Mouse (Mus musculus) limb, embryonic 10.5 days (tissue): ENCODE data around the gene G0s2. TPM values are rescaled to one million over a fixed set of nuclear protein-coding genes. Genes with fewer than 3 reads are reported as not detected.
"Not testable (repeated sequence)": the region's sequence is repeated elsewhere in the genome, so short reads cannot be mapped to it uniquely, and the experiment has no call there.

ENCODE experiments used
- DNase-seq: peaks from one replicate; pipeline ENCODE4 v3.0.0-alpha.2; 2017; ENCODE audit warnings: low spot score
- H3K27ac ChIP-seq: fragments of 300-500 bp; sonication (generic); 2 replicates; pipeline ENCODE4 v1.5.1; 2016; ENCODE audit warnings: mild to moderate bottlenecking
- H3K27me3 ChIP-seq: fragments of 300-500 bp; sonication (generic); 2 replicates; pipeline ENCODE4 v1.6.1; 2016; ENCODE audit warnings: low read depth, mild to moderate bottlenecking; ENCODE audit not compliant: poor library complexity, severe bottlenecking
- H3K36me3 ChIP-seq: fragments of 300-500 bp; sonication (generic); 2 replicates; pipeline ENCODE4 v1.6.1; 2016; ENCODE audit warnings: mild to moderate bottlenecking, moderate library complexity
- H3K4me1 ChIP-seq: fragments of 300-500 bp; sonication (generic); 2 replicates; pipeline ENCODE4 v1.6.1; 2016
- H3K4me3 ChIP-seq: fragments of 300-500 bp; sonication (generic); 2 replicates; pipeline ENCODE4 v1.5.1; 2016; ENCODE audit warnings: mild to moderate bottlenecking, moderate library complexity
- H3K9me3 ChIP-seq: fragments of 300-500 bp; sonication (generic); replicated peaks from 2 replicates; pipeline ENCODE4 v1.6.1; 2016; ENCODE audit warnings: mild to moderate bottlenecking
- WGBS: fragments of 180-500 bp; shearing (Covaris S2); methylation state at CpG from one replicate; pipeline ENCODE4 v1.1.7; 2016; 5-methylcytosine and 5-hydroxymethylcytosine counted together
- polyA plus RNA-seq: library from polyadenylated mRNA; unstranded; fragments of >200 nt; fragmentation: Nextera tagmentation; extraction: Ambion mirVana; gene quantifications from 2 replicates; pipeline ENCODE4 v1.2.1, GENCODE M21; 2016

G0s2 gene
- polyA plus RNA-seq, 1 experiment from 2014 or later: 6.3 TPM

DNA sequence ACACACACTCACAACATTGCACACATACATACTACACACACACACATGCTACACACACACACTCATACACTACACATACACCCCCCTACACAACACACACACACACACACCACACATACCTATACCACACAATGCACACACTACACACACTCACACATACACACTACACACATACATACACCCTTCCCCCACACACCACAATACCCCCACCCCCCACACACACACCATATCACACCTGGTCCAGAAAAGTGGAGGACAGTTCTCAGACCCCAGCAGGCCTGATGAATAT lies 16.8 kb downstream of the G0s2 start:
- Histone ChIP-seq H3K4me1 (peaks cover 6% of the 10 kb centered on the region; the same call in 1 of the 2 replicates), H3K36me3 (no peaks in the 10 kb centered on the region), H3K27ac (no peak overlapping the region), H3K27me3 (no peaks in the 10 kb centered on the region), H3K4me3 (no peak overlapping the region), H3K9me3 (no peaks in the 10 kb centered on the region)
- no peak for DNase-seq

DNA sequence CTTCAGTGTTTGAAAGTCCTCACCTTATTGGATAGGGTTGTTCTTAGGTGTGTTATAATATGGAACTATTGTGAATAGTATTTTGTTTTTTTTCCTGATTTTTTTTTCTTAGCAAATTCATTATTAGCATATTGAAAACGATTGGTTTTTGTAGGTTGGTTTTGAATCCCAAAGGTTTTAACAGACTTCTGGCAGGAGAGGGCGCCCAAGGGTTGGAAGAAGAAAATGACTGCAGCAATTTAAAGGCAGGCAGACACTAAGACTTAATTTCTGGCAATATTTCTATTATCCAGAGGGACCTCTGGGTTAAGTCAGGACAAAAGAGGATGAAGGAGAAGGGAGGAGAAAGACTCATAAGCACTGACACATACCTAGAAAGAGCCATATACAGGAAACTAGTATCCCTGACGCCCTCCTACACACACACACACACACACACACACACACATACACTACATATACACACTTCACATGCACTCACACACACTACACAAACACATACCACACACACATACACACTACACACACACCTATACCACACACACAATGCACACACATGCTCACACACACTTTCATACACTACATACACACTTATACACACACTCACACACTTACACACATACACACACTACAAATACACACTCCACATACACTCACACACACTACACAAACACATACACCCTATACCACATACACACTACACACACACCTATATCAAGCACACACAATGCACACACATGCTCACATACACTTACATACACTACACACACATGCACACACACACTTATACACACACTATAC lies 17.3 kb downstream of the G0s2 start:
- Histone ChIP-seq H3K27me3 (no peaks in the 10 kb centered on the region), H3K4me3 (no peak overlapping the region), H3K27ac (no peak overlapping the region), H3K36me3 (no peaks in the 10 kb centered on the region), H3K4me1 (peaks cover 6% of the 10 kb centered on the region; the same call in 1 of the 2 replicates), H3K9me3 (no peaks in the 10 kb centered on the region)
- peak; percentile 42 for DNase-seq
- 33% methylated on average over 3 of the region's 3 CpGs for WGBS

GRCm38 (mm10) chr1:193255032-193255431 lies 18.0 kb downstream of the G0s2 start:
- no peaks in the 10 kb centered on the region for H3K9me3 ChIP-seq
- H3K4me1 ChIP-seq: peaks cover 6% of the 10 kb centered on the region; the same call in 1 of the 2 replicates
- WGBS: 54% methylated on average over 8 of the region's 8 CpGs
- no peak for DNase-seq
- no peaks in the 10 kb centered on the region for H3K27me3 ChIP-seq
- H3K4me3 ChIP-seq: no peak overlapping the region
- no peaks in the 10 kb centered on the region for H3K36me3 ChIP-seq
- no peak overlapping the region for H3K27ac ChIP-seq

DNA sequence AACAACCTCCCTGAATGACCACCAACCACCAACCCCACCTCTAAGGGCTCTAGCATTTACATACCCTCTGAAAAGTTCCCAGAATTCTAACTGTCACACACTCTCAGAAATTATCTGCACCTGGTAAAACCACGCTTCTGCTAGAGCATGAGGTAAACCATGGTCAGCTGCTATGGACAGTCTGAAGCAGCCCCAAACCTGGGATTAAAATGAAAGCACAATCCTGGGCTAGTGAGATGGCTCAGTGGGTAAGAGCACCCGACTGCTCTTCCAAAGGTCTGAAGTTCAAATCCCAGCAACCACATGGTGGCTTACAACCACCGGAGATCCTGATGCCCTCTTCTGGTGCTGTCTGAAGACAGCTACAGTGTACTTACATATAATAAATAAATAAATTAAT lies 19.1 kb downstream of the G0s2 start:
- DNase-seq, H3K4me3 ChIP-seq, H3K4me1 ChIP-seq, H3K27me3 ChIP-seq, H3K9me3 ChIP-seq, H3K36me3 ChIP-seq, H3K27ac ChIP-seq: not testable (repeated sequence)
- 68% methylated on average over 3 of the region's 3 CpGs for WGBS

DNA sequence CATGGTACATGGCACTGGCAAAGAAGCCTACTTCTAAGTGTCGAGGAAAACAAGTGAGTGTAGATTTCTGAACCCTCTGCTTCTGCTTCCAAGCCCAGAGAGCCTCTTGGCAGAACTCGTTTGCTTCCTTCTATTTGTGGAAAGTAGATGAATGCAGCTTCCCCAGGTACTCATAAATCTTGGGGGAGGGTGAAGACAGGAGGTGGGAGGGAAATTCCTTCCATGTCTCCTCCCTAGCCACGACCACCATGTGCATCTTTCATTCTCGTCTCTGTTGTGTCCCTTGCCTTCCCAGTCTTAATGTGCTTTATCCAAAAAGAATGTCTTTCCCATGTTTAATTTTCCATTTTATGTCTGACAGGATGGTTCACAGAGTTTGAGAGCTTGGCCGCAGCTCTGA lies 20.4 kb downstream of the G0s2 start:
- H3K36me3 ChIP-seq: no peaks in the 10 kb centered on the region
- H3K4me3 ChIP-seq: no peak overlapping the region
- 37% methylated on average over 5 of the region's 5 CpGs for WGBS
- no peaks in the 10 kb centered on the region for H3K27me3 ChIP-seq
- no peak overlapping the region for H3K27ac ChIP-seq
- no peaks in the 10 kb centered on the region for H3K9me3 ChIP-seq
- peaks cover 6% of the 10 kb centered on the region; the same call in 1 of the 2 replicates for H3K4me1 ChIP-seq
- DNase-seq: no peak

GRCm38 (mm10) chr1:193251386-193251785 lies 21.6 kb downstream of the G0s2 start:
- Histone ChIP-seq H3K27me3 (no peaks in the 10 kb centered on the region), H3K27ac (no peak overlapping the region), H3K36me3 (no peaks in the 10 kb centered on the region), H3K9me3 (no peaks in the 10 kb centered on the region), H3K4me3 (no peak overlapping the region), H3K4me1 (peaks cover 6% of the 10 kb centered on the region; the same call in 1 of the 2 replicates)
- WGBS: 81% methylated on average over 7 of the region's 7 CpGs
- DNase-seq: no peak

GRCm38 (mm10) chr1:193250026-193250425 lies 23.0 kb downstream of the G0s2 start:
- Histone ChIP-seq H3K36me3 (no peaks in the 10 kb centered on the region), H3K27me3 (no peaks in the 10 kb centered on the region), H3K9me3 (no peaks in the 10 kb centered on the region), H3K27ac (no peak overlapping the region), H3K4me3 (no peak overlapping the region), H3K4me1 (peaks cover 6% of the 10 kb centered on the region; the same call in 1 of the 2 replicates)
- WGBS: 88% methylated on average over 2 of the region's 2 CpGs
- no peak for DNase-seq

- H3K36me3 ChIP-seq: no peaks in the 10 kb centered on the region
- WGBS: 91% methylated on average over 6 of the region's 6 CpGs
- DNase-seq: no peak
Measured at GRCm38 (mm10) chr1:193244235-193244634, 28.8 kb downstream of the G0s2 start.

GRCm38 (mm10) chr1:193243571-193244193 lies 29.3 kb downstream of the G0s2 start:
- WGBS: 75% methylated on average over 10 of the region's 10 CpGs
- H3K27ac ChIP-seq: no peak overlapping the region
- H3K9me3 ChIP-seq: no peaks in the 10 kb centered on the region
- H3K36me3 ChIP-seq: no peaks in the 10 kb centered on the region
- H3K27me3 ChIP-seq: no peaks in the 10 kb centered on the region
- DNase-seq: no peak
- H3K4me1 ChIP-seq: no peaks in the 10 kb centered on the region
- no peak overlapping the region for H3K4me3 ChIP-seq

More at GRCm38 (mm10) chr1:193244235-193244634, 28.8 kb downstream of the G0s2 start:
- Histone ChIP-seq H3K9me3 (no peaks in the 10 kb centered on the region), H3K27ac (no peak overlapping the region), H3K27me3 (no peaks in the 10 kb centered on the region), H3K4me1 (no peaks in the 10 kb centered on the region), H3K4me3 (no peak overlapping the region)

DNA sequence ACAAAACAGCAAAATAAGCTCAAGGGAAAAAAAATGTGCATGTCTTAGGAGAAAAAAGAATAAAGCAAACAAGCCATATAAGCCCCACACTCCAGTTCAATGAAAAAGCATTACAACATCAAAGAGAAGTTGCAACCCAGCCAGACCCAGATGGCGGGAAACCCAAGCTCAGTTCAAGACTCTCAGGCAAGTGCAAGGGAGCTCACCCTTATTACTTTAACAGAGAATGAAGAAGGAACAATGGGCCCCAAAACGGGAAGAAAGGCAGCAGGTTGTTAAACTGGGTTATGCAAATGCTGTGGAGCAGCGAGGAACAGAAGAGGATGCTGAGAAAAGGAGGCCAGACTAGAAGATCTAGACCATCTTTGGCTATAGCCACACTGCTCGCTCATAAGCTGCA lies 30.2 kb downstream of the G0s2 start:
- 64% methylated on average over 4 of the region's 4 CpGs for WGBS
- H3K27ac ChIP-seq: no peak overlapping the region
- H3K27me3 ChIP-seq: no peaks in the 10 kb centered on the region
- H3K36me3 ChIP-seq: no peaks in the 10 kb centered on the region
- H3K9me3 ChIP-seq: no peaks in the 10 kb centered on the region
- H3K4me1 ChIP-seq: no peaks in the 10 kb centered on the region
- no peak overlapping the region for H3K4me3 ChIP-seq
- no peak for DNase-seq

DNA sequence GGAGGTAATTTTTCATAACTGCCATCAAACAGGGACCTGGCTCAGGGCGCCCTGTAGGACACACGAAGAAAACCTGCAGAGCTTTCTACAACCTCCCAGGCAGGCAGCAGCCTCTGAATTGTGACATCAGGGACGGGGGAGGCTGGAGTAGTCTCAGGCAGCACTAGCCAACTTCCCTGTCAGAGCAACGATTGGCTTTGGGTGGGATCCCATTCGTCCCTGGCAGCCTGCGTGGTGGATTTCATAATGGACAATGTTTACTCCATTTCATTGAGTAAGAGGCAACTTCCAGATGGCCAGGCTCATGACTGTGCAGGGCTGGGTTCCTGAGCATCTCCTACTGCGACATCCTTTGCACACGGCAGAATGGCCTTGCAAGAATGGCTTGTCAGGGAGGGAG lies 30.8 kb downstream of the G0s2 start:
- WGBS: 89% methylated on average over 8 of the region's 8 CpGs
- no peaks in the 10 kb centered on the region for H3K4me1 ChIP-seq
- DNase-seq: no peak
- no peaks in the 10 kb centered on the region for H3K36me3 ChIP-seq
- H3K27me3 ChIP-seq: no peaks in the 10 kb centered on the region
- no peak overlapping the region for H3K4me3 ChIP-seq
- no peak overlapping the region for H3K27ac ChIP-seq
- H3K9me3 ChIP-seq: no peaks in the 10 kb centered on the region

DNA sequence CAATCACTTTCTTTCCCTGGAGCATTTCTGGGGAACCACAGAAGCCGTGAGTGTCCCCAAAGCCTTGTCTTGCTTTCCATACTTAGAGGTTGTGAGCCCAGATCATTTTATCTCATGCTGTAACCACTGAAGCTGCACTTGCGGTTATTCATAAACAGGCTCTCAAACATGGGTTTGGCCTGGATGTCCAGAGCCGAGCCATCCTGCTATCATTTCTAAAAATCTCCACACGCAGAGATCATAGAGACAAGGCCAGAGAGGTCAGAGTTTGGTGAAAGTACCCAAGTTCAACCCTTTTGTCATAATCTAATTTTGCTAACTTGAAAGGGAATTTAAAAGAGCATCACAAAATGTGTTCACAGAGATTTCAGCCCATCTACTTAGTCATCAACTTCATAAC lies 31.6 kb downstream of the G0s2 start:
- WGBS: 92% methylated on average over 4 of the region's 4 CpGs
- no peaks in the 10 kb centered on the region for H3K9me3 ChIP-seq
- H3K27me3 ChIP-seq: no peaks in the 10 kb centered on the region
- no peak for DNase-seq
- no peak overlapping the region for H3K4me3 ChIP-seq
- H3K27ac ChIP-seq: no peak overlapping the region
- no peaks in the 10 kb centered on the region for H3K36me3 ChIP-seq
- no peaks in the 10 kb centered on the region for H3K4me1 ChIP-seq

DNA sequence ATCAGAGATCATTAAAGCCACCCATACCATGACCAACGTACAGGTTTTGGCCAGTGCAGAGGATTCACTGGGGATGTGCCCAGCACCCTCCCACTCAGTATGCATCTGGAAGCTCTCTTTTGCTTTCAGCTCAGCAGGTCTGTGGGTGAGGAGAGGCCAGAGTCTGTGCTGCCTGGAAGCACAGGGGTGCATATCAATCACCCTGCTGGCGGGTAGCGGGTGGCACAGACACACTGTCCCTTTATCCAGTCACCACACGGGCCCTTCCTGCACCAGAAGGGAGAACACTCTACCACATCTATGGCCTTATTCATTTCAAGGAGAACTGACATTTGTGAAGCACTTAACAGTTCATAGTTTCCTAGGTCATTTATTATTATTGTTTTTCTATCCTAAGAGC lies 34.6 kb downstream of the G0s2 start:
- H3K27ac ChIP-seq: no peak overlapping the region
- WGBS: 39% methylated on average over 4 of the region's 4 CpGs

More for the DNA sequence above, 34.6 kb downstream of the G0s2 start:
- DNase-seq: no peak
- Histone ChIP-seq H3K4me1 (no peaks in the 10 kb centered on the region), H3K9me3 (no peaks in the 10 kb centered on the region), H3K4me3 (no peak overlapping the region), H3K27me3 (no peaks in the 10 kb centered on the region), H3K36me3 (no peaks in the 10 kb centered on the region)
